Mouse (Mus musculus): ENCODE results near the gene Ccdc149.

- TF ChIP-seq CEBPB (IDR thresholded peaks at IDR 0.05; ENCODE audit: insufficient read depth, poor library complexity, severe bottlenecking), result no peak
- no peak for TF ChIP-seq POLR2A (IDR thresholded peaks at IDR 0.05; ENCODE audit: insufficient read length, low read depth)
- no peak for TF ChIP-seq MAX (IDR thresholded peaks at IDR 0.05; ENCODE audit: low read depth)
- no peak for TF ChIP-seq TCF12 (IDR thresholded peaks at IDR 0.05; ENCODE audit: insufficient read depth, poor library complexity, severe bottlenecking)
- TF ChIP-seq USF1 (IDR thresholded peaks at IDR 0.05; ENCODE audit: low read depth), result no peak
Measured at GRCm38 (mm10) chr5:52404373-52404772, 66.9 kb downstream of the Ccdc149 start.
